Mouse (Mus musculus): Measurements from ENCODE around the gene Auts2.

GRCm38 (mm10) chr5:131788008-131788407 lies 755.1 kb downstream of the Auts2 start:
- TF ChIP-seq CTCF (IDR thresholded peaks at IDR 0.05; ENCODE audit: low read depth, low read length) (no peak), POLR2A (IDR thresholded peaks at IDR 0.05; ENCODE audit: borderline replicate concordance, low read depth, low read length) (no peak)

All from bone marrow macrophage, adult 2 months (primary cell).